Mouse (Mus musculus) E14TG2a.4 (cell line): ENCODE data around the gene Parpbp.

Experiments
- CTCF ChIP-seq: conservative IDR thresholded peaks from 2 replicates; pipeline ENCODE4 v1.5.1; 2014; ENCODE audit warnings: low read length
- NANOG ChIP-seq: IDR thresholded peaks from 2 replicates; pipeline ENCODE4 v1.6.1; 2014; ENCODE audit warnings: borderline replicate concordance, low read length, mixed read lengths
- POU5F1 ChIP-seq: IDR thresholded peaks from 2 replicates; pipeline ENCODE4 v1.6.1; 2014; ENCODE audit warnings: low read length, borderline replicate concordance

DNA sequence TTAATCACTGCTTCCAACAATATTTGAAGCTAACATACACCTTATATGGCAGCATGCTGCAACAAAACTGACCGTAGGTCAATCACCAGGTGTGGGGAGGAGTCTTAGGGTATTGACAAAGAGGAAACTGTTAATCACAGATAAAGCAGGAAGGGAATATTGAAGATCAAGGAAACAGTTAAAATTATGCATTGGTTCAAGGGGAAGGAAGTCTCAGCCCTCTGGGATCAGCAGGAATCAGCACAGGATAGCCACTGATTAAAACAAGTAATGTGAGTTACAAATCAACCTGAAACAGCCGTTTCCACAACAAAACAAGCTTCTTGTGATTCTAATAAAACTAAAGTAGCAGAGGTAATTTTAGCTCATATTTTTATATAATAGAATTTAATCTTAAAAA lies 81.9 kb downstream of the Parpbp start:
- TF ChIP-seq CTCF (no peak), POU5F1 (no peak), NANOG (no peak)
